Mouse (Mus musculus) megakaryocyte, embryonic 14.5 days (primary cell): ENCODE measurements around the gene Rhob.

Source experiments
- FLI1 ChIP-seq: IDR thresholded peaks from 2 replicates; pipeline ENCODE4 v1.6.1; 2012; ENCODE audit warnings: low read length, inconsistent platforms, mixed read lengths
- GATA1 ChIP-seq: IDR thresholded peaks from 3 replicates; pipeline ENCODE4 v1.6.1; 2012; ENCODE audit warnings: mixed read lengths, low read length, inconsistent platforms, borderline replicate concordance

DNA sequence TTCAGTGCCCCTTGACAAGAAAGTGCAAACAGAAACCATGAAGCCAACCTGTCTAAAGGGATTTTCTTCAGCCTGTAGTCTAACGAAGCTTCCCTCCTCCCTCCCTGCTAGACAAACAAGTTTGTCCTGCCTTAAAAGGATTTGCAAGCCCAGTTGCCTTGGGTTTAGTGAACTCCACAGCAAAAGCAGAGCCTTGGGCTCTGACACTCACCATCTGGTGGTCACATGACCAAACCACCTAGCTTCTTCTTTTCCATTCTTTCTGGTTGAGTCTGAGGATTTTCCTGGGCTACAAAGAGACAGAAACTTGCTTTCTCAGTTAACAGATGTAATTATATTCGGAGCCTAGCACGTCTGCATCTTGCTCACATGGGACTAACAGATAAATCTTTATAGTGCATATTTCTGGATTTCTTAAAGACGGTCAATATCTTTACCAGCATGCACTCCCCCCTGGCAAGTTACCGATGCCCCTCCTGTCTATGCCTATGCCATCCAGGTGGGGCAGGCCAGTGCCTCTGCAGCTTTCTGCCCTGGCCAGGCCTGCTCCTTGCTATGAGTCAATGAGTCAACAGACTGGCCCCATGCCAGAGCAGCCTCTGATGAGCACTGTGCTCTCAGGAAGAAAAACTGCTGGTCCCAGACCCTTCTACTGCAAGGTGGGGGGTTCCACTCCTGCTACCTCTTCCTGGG lies 11.7 kb downstream of the Rhob start:
- TF ChIP-seq GATA1 (no peak), FLI1 (no peak)
